Mouse (Mus musculus) small intestine, adult 2 months (tissue): ENCODE measurements around the gene Cwc27.

Experiments
- CTCF ChIP-seq: fragments of 200-500 bp; IDR thresholded peaks from 2 replicates; pipeline ENCODE4 v1.5.1; 2012; ENCODE audit warnings: low read depth, mild to moderate bottlenecking, control low read depth, inconsistent platforms, low read length, moderate library complexity, mixed read lengths; ENCODE audit not compliant: insufficient replicate concordance, insufficient read length; ENCODE audit errors: extremely low read depth
- POLR2A ChIP-seq: fragments of 200-500 bp; IDR thresholded peaks from 2 replicates; pipeline ENCODE4 v1.6.1; 2012; ENCODE audit warnings: low read depth, mild to moderate bottlenecking, control low read depth, inconsistent platforms, low read length, moderate library complexity

DNA sequence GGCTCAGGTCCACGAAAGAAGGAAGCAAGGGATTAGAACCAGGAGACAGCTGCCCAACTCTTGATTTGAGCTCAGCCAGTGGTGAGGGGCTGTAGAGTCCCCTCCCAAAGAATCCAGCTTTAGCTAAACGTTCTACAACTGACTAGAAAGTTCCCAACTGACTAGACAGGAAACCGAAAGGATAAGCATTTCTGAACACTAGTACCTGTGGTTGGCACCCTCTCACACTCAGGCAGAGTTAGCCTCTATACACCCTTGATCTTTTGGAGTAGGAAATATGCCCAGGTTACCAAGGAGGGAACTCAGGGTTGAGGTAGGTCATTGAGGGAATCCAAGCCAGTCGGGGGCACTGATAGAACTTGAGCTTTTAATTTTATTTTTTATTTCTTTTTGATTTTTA lies 199.7 kb downstream of the Cwc27 start:
- TF ChIP-seq CTCF, result no peak
- no peak for TF ChIP-seq POLR2A
